Mouse (Mus musculus) CH12.LX (cell line): ENCODE data around the gene Cd83. TPM values are rescaled to one million over a fixed set of nuclear protein-coding genes. Genes with fewer than 3 reads are reported as not detected.

Source experiments
- DNase-seq: peaks from one replicate; pipeline ENCODE4 v3.0.0-alpha.2; 2013; ENCODE audit errors: extremely low read depth
- H3K27ac ChIP-seq: 2 replicates; pipeline ENCODE4 v1.5.1; 2012; ENCODE audit warnings: low read depth, mild to moderate bottlenecking, control low read depth, moderate library complexity; ENCODE audit not compliant: insufficient read depth
- H3K27me3 ChIP-seq: replicated peaks from 2 replicates; pipeline ENCODE3; 2012; ENCODE audit warnings: inconsistent platforms
- H3K36me3 ChIP-seq, 2 experiments: replicated peaks in 1 of 2; 2 replicates each; pipeline versions ENCODE3 to v1.6.1; 2012; ENCODE audit warnings: inconsistent platforms in 1 of 2, low read length in 1 of 2, mild to moderate bottlenecking in 1 of 2, mixed read lengths in 1 of 2, moderate library complexity in 1 of 2; ENCODE audit not compliant: control insufficient read depth in 1 of 2, insufficient read depth in 1 of 2
- H3K4me1 ChIP-seq, 2 experiments: 2 replicates each; pipeline ENCODE4 v1.6.1; 2012; ENCODE audit warnings: inconsistent platforms in 1 of 2, moderate library complexity in 1 of 2; ENCODE audit not compliant: insufficient read depth in 2 of 2, control insufficient read depth in 1 of 2
- H3K4me2 ChIP-seq: 2 replicates; pipeline ENCODE4 v1.6.1; 2012; ENCODE audit warnings: low read depth, mild to moderate bottlenecking, control low read depth; ENCODE audit not compliant: poor library complexity, insufficient read depth, severe bottlenecking
- H3K4me3 ChIP-seq, 3 experiments: fragments of 150-350 bp in 1 of 3; sonication (generic) in 1 of 3; replicated peaks in 1 of 3; 2 replicates each; pipeline versions ENCODE3 to v1.5.1; 2011 to 2012; ENCODE audit warnings: low read depth in 2 of 3, low read length in 2 of 3, mild to moderate bottlenecking in 2 of 3, moderate library complexity in 2 of 3, control low read depth in 1 of 3, improper control_type of control experiment in 1 of 3, inconsistent platforms in 1 of 3, mixed read lengths in 1 of 3; ENCODE audit not compliant: poor library complexity in 1 of 3
- H3K79me2 ChIP-seq: replicated peaks from 2 replicates; pipeline ENCODE4 v1.6.1; 2012; ENCODE audit warnings: mild to moderate bottlenecking, moderate library complexity; ENCODE audit not compliant: control insufficient read depth, poor library complexity, insufficient read depth, severe bottlenecking; ENCODE audit errors: extremely low read depth
- H3K9ac ChIP-seq: 2 replicates; pipeline ENCODE4 v1.6.1; 2012; ENCODE audit warnings: low read depth, mild to moderate bottlenecking, control low read depth, moderate library complexity; ENCODE audit not compliant: insufficient read depth
- H3K9me3 ChIP-seq: replicated peaks from 2 replicates; pipeline ENCODE3; 2012; ENCODE audit warnings: low read length, inconsistent platforms, mixed read lengths
- BHLHE40 ChIP-seq: IDR thresholded peaks from 2 replicates; pipeline ENCODE4 v1.6.1; 2011; ENCODE audit warnings: mild to moderate bottlenecking, low read depth, low read length, improper control_type of control experiment
- CHD2 ChIP-seq: IDR thresholded peaks from 2 replicates; pipeline ENCODE4 v1.6.1; 2011; ENCODE audit warnings: low read length, improper control_type of control experiment
- CTCF ChIP-seq, 2 experiments: IDR thresholded peaks in 1 of 2; conservative IDR thresholded peaks in 1 of 2; 2 replicates each; pipeline ENCODE4 v1.5.1; 2011 to 2012; ENCODE audit warnings: low read depth in 2 of 2, low read length in 2 of 2, improper control_type of control experiment in 1 of 2, inconsistent platforms in 1 of 2, mild to moderate bottlenecking in 1 of 2, moderate library complexity in 1 of 2
- ELF1 ChIP-seq: IDR thresholded peaks from 2 replicates; pipeline ENCODE4 v1.6.1; 2014; ENCODE audit warnings: low read depth, mild to moderate bottlenecking, inconsistent platforms, low read length, improper control_type of control experiment
- EP300 ChIP-seq: IDR thresholded peaks from 2 replicates; pipeline ENCODE4 v1.6.1; 2011; ENCODE audit warnings: low read length, improper control_type of control experiment
- ETS1 ChIP-seq: conservative IDR thresholded peaks from 2 replicates; pipeline ENCODE4 v1.6.1; 2012; ENCODE audit warnings: low read depth, mild to moderate bottlenecking, inconsistent platforms, low read length, improper control_type of control experiment, moderate library complexity
- HCFC1 ChIP-seq: IDR thresholded peaks from 2 replicates; pipeline ENCODE4 v1.6.1; 2012; ENCODE audit warnings: low read depth, mild to moderate bottlenecking, inconsistent platforms, low read length, improper control_type of control experiment
- IRF4 ChIP-seq: IDR thresholded peaks from 2 replicates; pipeline ENCODE4 v1.6.1; 2014; ENCODE audit warnings: low read depth, mild to moderate bottlenecking, inconsistent platforms, low read length, improper control_type of control experiment
- JUND ChIP-seq: conservative IDR thresholded peaks from 2 replicates; pipeline ENCODE4 v1.6.1; 2011; ENCODE audit warnings: low read depth, low read length, improper control_type of control experiment
- KAT2A ChIP-seq: IDR thresholded peaks from 2 replicates; pipeline ENCODE4 v1.6.1; 2012; ENCODE audit warnings: low read length, improper control_type of control experiment, inconsistent platforms; ENCODE audit not compliant: insufficient replicate concordance
- MAFK ChIP-seq: IDR thresholded peaks from 2 replicates; pipeline ENCODE4 v1.6.1; 2011; ENCODE audit warnings: low read length, improper control_type of control experiment; ENCODE audit not compliant: insufficient replicate concordance
- MAX ChIP-seq: IDR thresholded peaks from 2 replicates; pipeline ENCODE4 v1.6.1; 2011; ENCODE audit warnings: low read length, improper control_type of control experiment
- MAZ ChIP-seq: IDR thresholded peaks from 2 replicates; pipeline ENCODE4 v1.6.1; 2012; ENCODE audit warnings: low read depth, mild to moderate bottlenecking, inconsistent platforms, low read length, improper control_type of control experiment, moderate library complexity
- MEF2A ChIP-seq: IDR thresholded peaks from 2 replicates; pipeline ENCODE4 v1.6.1; 2014; ENCODE audit warnings: low read depth, mild to moderate bottlenecking, inconsistent platforms, low read length, improper control_type of control experiment, borderline replicate concordance
- MXI1 ChIP-seq: IDR thresholded peaks from 2 replicates; pipeline ENCODE4 v1.6.1; 2011; ENCODE audit warnings: mild to moderate bottlenecking, low read depth, low read length, improper control_type of control experiment
- MYC ChIP-seq: IDR thresholded peaks from 2 replicates; pipeline ENCODE4 v1.6.1; 2011; ENCODE audit warnings: low read depth, mild to moderate bottlenecking, improper control_type of control experiment, low read length
- NELFE ChIP-seq: IDR thresholded peaks from 2 replicates; pipeline ENCODE4 v1.6.1; 2011; ENCODE audit warnings: low read depth, low read length, improper control_type of control experiment
- POLR2AphosphoS2 ChIP-seq: IDR thresholded peaks from 2 replicates; pipeline ENCODE4 v1.6.1; 2011; ENCODE audit warnings: low read depth, low read length, improper control_type of control experiment
- RAD21 ChIP-seq: IDR thresholded peaks from 2 replicates; pipeline ENCODE4 v1.6.1; 2011; ENCODE audit warnings: low read depth, mild to moderate bottlenecking, low read length, improper control_type of control experiment, moderate library complexity
- RCOR1 ChIP-seq: conservative IDR thresholded peaks from 2 replicates; pipeline ENCODE4 v1.6.1; 2012; ENCODE audit warnings: low read depth, mild to moderate bottlenecking, inconsistent platforms, low read length, improper control_type of control experiment
- SIN3A ChIP-seq: IDR thresholded peaks from 2 replicates; pipeline ENCODE4 v1.6.1; 2012; ENCODE audit warnings: low read length, improper control_type of control experiment, inconsistent platforms
- SMC3 ChIP-seq: IDR thresholded peaks from 2 replicates; pipeline ENCODE4 v1.6.1; 2011; ENCODE audit warnings: low read depth, low read length, improper control_type of control experiment
- TBP ChIP-seq: conservative IDR thresholded peaks from 2 replicates; pipeline ENCODE4 v1.6.1; 2011; ENCODE audit warnings: low read depth, low read length, improper control_type of control experiment
- TCF12 ChIP-seq: IDR thresholded peaks from 2 replicates; pipeline ENCODE4 v1.6.1; 2014; ENCODE audit warnings: low read depth, mild to moderate bottlenecking, inconsistent platforms, low read length, improper control_type of control experiment
- UBTF ChIP-seq: IDR thresholded peaks from 2 replicates; pipeline ENCODE4 v1.6.1; 2012; ENCODE audit warnings: low read depth, mild to moderate bottlenecking, inconsistent platforms, low read length, improper control_type of control experiment, moderate library complexity
- USF1 ChIP-seq: IDR thresholded peaks from 2 replicates; pipeline ENCODE4 v1.6.1; 2014; ENCODE audit warnings: low read depth, mild to moderate bottlenecking, inconsistent platforms, low read length, improper control_type of control experiment
- USF2 ChIP-seq: conservative IDR thresholded peaks from 2 replicates; pipeline ENCODE4 v1.6.1; 2011; ENCODE audit warnings: low read depth, low read length, improper control_type of control experiment
- ZMIZ1 ChIP-seq: IDR thresholded peaks from 2 replicates; pipeline ENCODE4 v1.6.1; 2012; ENCODE audit warnings: low read depth, mild to moderate bottlenecking, inconsistent platforms, low read length, improper control_type of control experiment
- ZNF384 ChIP-seq: IDR thresholded peaks from 2 replicates; pipeline ENCODE4 v1.6.1; 2012; ENCODE audit warnings: low read depth, low read length, improper control_type of control experiment, inconsistent platforms
- dilution Hi-C: fragments of 300-500 bp; cut with MboI; formaldehyde crosslinking; loops from 2 replicates; pipeline ENCODE4 v1.14.3; 2020; ENCODE audit warnings: low sequenced_read_pairs; ENCODE audit not compliant: extremely low pct_unique_long_range_greater_than_20kb, extremely low pct_ligation_motif_present
- in situ Hi-C: fragments of 300-500 bp; cut with MboI; formaldehyde crosslinking; loops from 3 replicates; pipeline ENCODE4 v1.14.3; 2019; ENCODE audit warnings: low sequenced_read_pairs, low pct_ligation_motif_present, low pct_unique_long_range_greater_than_20kb, mixed read lengths
- polyA plus RNA-seq: library from polyadenylated mRNA; unstranded; fragments of >175 nt; gene quantifications from 2 replicates; pipeline ENCODE4 v1.2.1, GENCODE M21; 2012; ENCODE audit warnings: low read depth; ENCODE audit not compliant: insufficient read length
- total RNA-seq, 2 experiments: library from RNA; depleted of rRNA; stranded (reverse); fragments of 300-350 nt in 1 of 2; fragments of >200 nt in 1 of 2; gene quantifications; 2 replicates each; pipeline ENCODE4 v1.2.3; 2012 to 2014

Cd83 gene
- total and polyA plus RNA-seq, 3 experiments: 109 to 298 (median 129) TPM

GRCm38 (mm10) chr13:43744259-43744658 lies 40.3 kb upstream of the Cd83 start:
- Histone ChIP-seq H3K9me3 (peaks cover 8% of the 10 kb centered on the region), H3K4me1 (peaks cover 10 to 52% of the 10 kb centered on the region in 2 experiments), H3K4me2 (peak overlapping the region; percentile 39; the same call in 1 of the 2 replicates), H3K79me2 (no peaks in the 10 kb centered on the region), H3K27ac (peak overlapping the region; percentile 57; the same call in 1 of the 2 replicates), H3K36me3 (no peaks in the 10 kb centered on the region), H3K27me3 (no peaks in the 10 kb centered on the region), H3K4me3 (no peak overlapping the region)
- DNase-seq: peak; percentile 40
- in situ Hi-C loops: loop anchor here (25.0 kb wide), 1 partner anchor 382 kb away; the partner anchor contains the start of gene Sirt5
- TF ChIP-seq CHD2 (peak; percentile 53; the same call in 1 of the 2 replicates), TCF12 (peak; percentile 52; the same call in 1 of the 2 replicates), ETS1 (peak; percentile 71), SIN3A (peak; percentile 47), KAT2A (0 out of 2 replicates have a peak, but pooled peaks have one; percentile 21), RCOR1 (no peak), NELFE (no peak), MAFK (0 out of 2 replicates have a peak, but pooled peaks have one; percentile 48), MAZ (0 out of 2 replicates have a peak, but pooled peaks have one; percentile 32), MEF2A (peak; percentile 66), MAX (0 out of 2 replicates have a peak, but pooled peaks have one; percentile 17), EP300 (peak; percentile 46; the same call in 1 of the 2 replicates), MXI1 (peak; percentile 18; the same call in 1 of the 2 replicates), TBP (no peak), IRF4 (peak; percentile 84), POLR2AphosphoS2 (no peak), BHLHE40 (peak; percentile 83)
- TF ChIP-seq, all 38 proteins: peak for 13
- H3K9ac ChIP-seq: no peak overlapping the region
- dilution Hi-C loops: no loop called here

- Histone ChIP-seq H3K79me2 (no peaks in the 10 kb centered on the region), H3K9ac (peak overlapping the region; percentile 24; the same call in 1 of the 2 replicates), H3K27ac (no peak overlapping the region), H3K27me3 (no peaks in the 10 kb centered on the region), H3K4me1 (peaks cover 17 to 52% of the 10 kb centered on the region in 2 experiments), H3K4me3 (no peak overlapping the region), H3K9me3 (peaks cover 2% of the 10 kb centered on the region), H3K4me2 (peak overlapping the region; percentile 14), H3K36me3 (no peaks in the 10 kb centered on the region)
- peak; percentile 78 for DNase-seq
- in situ Hi-C loops: loop anchor here (5.0 kb wide), 2 partner anchors 37 to 107 kb away; no protein-coding TSS in a partner anchor
- dilution Hi-C loops: no loop called here
- TF ChIP-seq TCF12 (peak; percentile 27; the same call in 1 of the 2 replicates), CTCF (conservative IDR thresholded peaks at IDR 0.05 in 1 of 2, IDR thresholded peaks at IDR 0.05 in 1 of 2; ENCODE audit: low read depth in 2 of 2, low read length in 2 of 2) (peak; percentile 9 to 95; a peak in 2 of 4 replicates), ZNF384 (peak; percentile 18; the same call in 1 of the 2 replicates), MAZ (0 out of 2 replicates have a peak, but pooled peaks have one; percentile 74), MEF2A (peak; percentile 50; the same call in 1 of the 2 replicates), RAD21 (peak; percentile 100), MYC (peak; percentile 88), SMC3 (peak; percentile 99), MXI1 (peak; percentile 64; the same call in 1 of the 2 replicates), CHD2 (no peak), NELFE (no peak; the same call in 1 of the 2 replicates), ZMIZ1 (no peak), USF2 (no peak), HCFC1 (no peak; the same call in 1 of the 2 replicates), BHLHE40 (peak; percentile 48; the same call in 1 of the 2 replicates), KAT2A (no peak), SIN3A (peak; percentile 70), EP300 (no peak; the same call in 1 of the 2 replicates), ELF1 (peak; percentile 35; the same call in 1 of the 2 replicates), UBTF (no peak), JUND (0 out of 2 replicates have a peak, but pooled peaks have one; percentile 20), USF1 (no peak)
Measured at GRCm38 (mm10) chr13:43750301-43750700, 34.3 kb upstream of the Cd83 start.
